Mouse (Mus musculus) midbrain, embryonic 16.5 days (tissue): ENCODE results near the gene D130043K22Rik. TPM values are rescaled to one million over a fixed set of nuclear protein-coding genes. Genes with fewer than 3 reads are reported as not detected.

Source experiments
- ATAC-seq: fragments of 200-750 bp; cut with Nextera tagmentation; 2 replicates; pipeline ENCODE4 v1.8.0; 2017; ENCODE audit warnings: moderate TSS enrichment
- H3K27ac ChIP-seq: fragments of 300-500 bp; sonication (generic); 2 replicates; pipeline ENCODE4 v1.5.1; 2014; ENCODE audit warnings: mild to moderate bottlenecking, low read length, mixed read lengths
- H3K27me3 ChIP-seq: fragments of 300-500 bp; sonication (generic); 2 replicates; pipeline ENCODE4 v1.6.1; 2014; ENCODE audit warnings: low read depth, low read length, mixed read lengths; ENCODE audit not compliant: control insufficient read depth, insufficient read depth
- H3K36me3 ChIP-seq: fragments of 300-500 bp; sonication (generic); 2 replicates; pipeline ENCODE4 v1.6.1; 2014; ENCODE audit warnings: mild to moderate bottlenecking, low read length, moderate library complexity, mixed read lengths; ENCODE audit not compliant: control insufficient read depth, insufficient read depth
- H3K4me1 ChIP-seq: fragments of 300-500 bp; sonication (generic); 2 replicates; pipeline ENCODE4 v1.6.1; 2014; ENCODE audit warnings: mild to moderate bottlenecking, low read length, mixed read lengths; ENCODE audit not compliant: control insufficient read depth, insufficient read depth
- H3K4me2 ChIP-seq: fragments of 300-500 bp; sonication (generic); 2 replicates; pipeline ENCODE4 v1.6.1; 2014; ENCODE audit warnings: mild to moderate bottlenecking, low read length, mixed read lengths
- H3K4me3 ChIP-seq: fragments of 300-500 bp; sonication (generic); 2 replicates; pipeline ENCODE4 v1.5.1; 2014; ENCODE audit warnings: low read depth, mild to moderate bottlenecking, low read length, moderate library complexity, mixed read lengths
- H3K9ac ChIP-seq: fragments of 300-500 bp; sonication (generic); 2 replicates; pipeline ENCODE4 v1.6.1; 2014; ENCODE audit warnings: low read depth, low read length, mixed read lengths
- H3K9me3 ChIP-seq: fragments of 300-500 bp; sonication (generic); replicated peaks from 2 replicates; pipeline ENCODE4 v1.6.1; 2014; ENCODE audit warnings: mild to moderate bottlenecking, low read length, mixed read lengths; ENCODE audit not compliant: control insufficient read depth, poor library complexity, severe bottlenecking
- WGBS: fragments of 180-500 bp; shearing (Covaris S2); extraction: QIAGEN DNeasy Blood & Tissue Kit; methylation state at CpG from one replicate; pipeline ENCODE4 v1.1.7; 2014; 5-methylcytosine and 5-hydroxymethylcytosine counted together
- polyA plus RNA-seq: library from polyadenylated mRNA; unstranded; fragments of >200 nt; fragmentation: Nextera tagmentation; extraction: Ambion mirVana; gene quantifications from 2 replicates; pipeline ENCODE4 v1.2.1, GENCODE M21; 2015

Gene D130043K22Rik
- polyA plus RNA-seq, 1 experiment from 2014 or later, result 10.2 TPM

GRCm38 (mm10) chr13:24879359-24880040, 34.6 kb downstream of the D130043K22Rik start:
- H3K36me3 ChIP-seq, result peaks cover 15% of the 10 kb centered on the region; the same call in 1 of the 2 replicates
- H3K4me2 ChIP-seq, result no peak overlapping the region
- ATAC-seq, result no peak
- H3K27ac ChIP-seq, result no peak overlapping the region
- H3K27me3 ChIP-seq, result no peaks in the 10 kb centered on the region
- WGBS, result 90% methylated on average over 15 of the region's 15 CpGs
- no peak overlapping the region for H3K4me3 ChIP-seq
- H3K9ac ChIP-seq, result no peak overlapping the region
- no peaks in the 10 kb centered on the region for H3K4me1 ChIP-seq
- H3K9me3 ChIP-seq, result no peaks in the 10 kb centered on the region

GRCm38 (mm10) chr13:24880208-24880607, 35.3 kb downstream of the D130043K22Rik start:
- Histone ChIP-seq H3K4me1 (no peaks in the 10 kb centered on the region), H3K36me3 (peaks cover 20% of the 10 kb centered on the region; the same call in 1 of the 2 replicates), H3K9me3 (no peaks in the 10 kb centered on the region), H3K4me2 (no peak overlapping the region), H3K27ac (no peak overlapping the region), H3K9ac (no peak overlapping the region), H3K4me3 (no peak overlapping the region), H3K27me3 (no peaks in the 10 kb centered on the region)
- whole genome bisulfite sequencing, result 87% methylated on average over 6 of the region's 6 CpGs
- no peak for ATAC-seq

- Histone ChIP-seq H3K9ac (no peak overlapping the region), H3K9me3 (no peaks in the 10 kb centered on the region), H3K4me2 (no peak overlapping the region), H3K4me1 (no peaks in the 10 kb centered on the region), H3K4me3 (no peak overlapping the region), H3K27ac (no peak overlapping the region), H3K36me3 (peaks cover 21% of the 10 kb centered on the region; the same call in 1 of the 2 replicates), H3K27me3 (no peaks in the 10 kb centered on the region)
- no peak for ATAC-seq
- WGBS, result 96% methylated on average over 5 of the region's 5 CpGs
These were observed 35.8 kb downstream of the D130043K22Rik start for GRCm38 (mm10) chr13:24880704-24881103.

GRCm38 (mm10) chr13:24882411-24882810, 37.5 kb downstream of the D130043K22Rik start:
- no peaks in the 10 kb centered on the region for H3K27me3 ChIP-seq
- H3K36me3 ChIP-seq, result peaks cover 21% of the 10 kb centered on the region; the same call in 1 of the 2 replicates
- H3K4me3 ChIP-seq, result no peak overlapping the region
- no peaks in the 10 kb centered on the region for H3K9me3 ChIP-seq
- H3K9ac ChIP-seq, result no peak overlapping the region
- H3K4me2 ChIP-seq, result no peak overlapping the region
- 96% methylated on average over 6 of the region's 6 CpGs for WGBS
- ATAC-seq, result no peak
- H3K4me1 ChIP-seq, result no peaks in the 10 kb centered on the region
- no peak overlapping the region for H3K27ac ChIP-seq

- no peaks in the 10 kb centered on the region for H3K27me3 ChIP-seq
- no peaks in the 10 kb centered on the region for H3K9me3 ChIP-seq
- peaks cover 15% of the 10 kb centered on the region; the same call in 1 of the 2 replicates for H3K36me3 ChIP-seq
- no peak overlapping the region for H3K9ac ChIP-seq
- H3K4me2 ChIP-seq, result no peak overlapping the region
- H3K4me1 ChIP-seq, result no peaks in the 10 kb centered on the region
- no peak for ATAC-seq
- no peak overlapping the region for H3K4me3 ChIP-seq
- WGBS, result 57% methylated on average over 1 of the region's 1 CpGs
- H3K27ac ChIP-seq, result no peak overlapping the region
These were observed 44.6 kb downstream of the D130043K22Rik start for GRCm38 (mm10) chr13:24889554-24889953.

- Histone ChIP-seq H3K36me3 (peaks cover 6% of the 10 kb centered on the region; the same call in 1 of the 2 replicates), H3K4me3 (no peak overlapping the region), H3K9ac (no peak overlapping the region), H3K27ac (no peak overlapping the region), H3K4me1 (no peaks in the 10 kb centered on the region), H3K27me3 (no peaks in the 10 kb centered on the region), H3K9me3 (no peaks in the 10 kb centered on the region), H3K4me2 (no peak overlapping the region)
- WGBS, result 93% methylated on average over 3 of the region's 3 CpGs
- ATAC-seq, result no peak
These were observed 47.6 kb downstream of the D130043K22Rik start for GRCm38 (mm10) chr13:24892516-24892915.

GRCm38 (mm10) chr13:24893880-24894279, 48.9 kb downstream of the D130043K22Rik start:
- Histone ChIP-seq H3K36me3 (no peaks in the 10 kb centered on the region), H3K4me2 (no peak overlapping the region), H3K4me3 (no peak overlapping the region), H3K9ac (no peak overlapping the region), H3K9me3 (no peaks in the 10 kb centered on the region), H3K27me3 (no peaks in the 10 kb centered on the region), H3K27ac (no peak overlapping the region), H3K4me1 (no peaks in the 10 kb centered on the region)
- WGBS, result 88% methylated on average over 2 of the region's 2 CpGs
- no peak for ATAC-seq

GRCm38 (mm10) chr13:24901916-24902315, 57.0 kb downstream of the D130043K22Rik start:
- Histone ChIP-seq H3K4me1 (no peaks in the 10 kb centered on the region), H3K4me3 (no peak overlapping the region), H3K9me3 (no peaks in the 10 kb centered on the region), H3K4me2 (no peak overlapping the region), H3K9ac (no peak overlapping the region), H3K27me3 (no peaks in the 10 kb centered on the region), H3K36me3 (0 out of 2 replicates have a peak, but pooled peaks cover 5% of the 10 kb centered on the region), H3K27ac (no peak overlapping the region)
- WGBS, result 93% methylated on average over 2 of the region's 2 CpGs
- ATAC-seq, result no peak

GRCm38 (mm10) chr13:24903412-24903811, 58.5 kb downstream of the D130043K22Rik start:
- 0 out of 2 replicates have a peak, but pooled peaks cover 5% of the 10 kb centered on the region for H3K36me3 ChIP-seq
- no peak overlapping the region for H3K4me2 ChIP-seq
- no peak for ATAC-seq
- H3K4me3 ChIP-seq, result no peak overlapping the region
- no peaks in the 10 kb centered on the region for H3K9me3 ChIP-seq
- no peak overlapping the region for H3K9ac ChIP-seq
- 63% methylated on average over 6 of the region's 6 CpGs for whole genome bisulfite sequencing
- no peaks in the 10 kb centered on the region for H3K27me3 ChIP-seq
- H3K4me1 ChIP-seq, result no peaks in the 10 kb centered on the region
- no peak overlapping the region for H3K27ac ChIP-seq
